Mouse (Mus musculus): ENCODE data around the gene N4bp1. TPM values are rescaled to one million over a fixed set of nuclear protein-coding genes. Genes with fewer than 3 reads are reported as not detected.

The N4bp1 gene
- polyA plus RNA-seq, 1 experiment = 6.7 TPM

- TF ChIP-seq CTCF (IDR thresholded peaks at IDR 0.05; ENCODE audit: control insufficient read depth, insufficient read depth, insufficient replicate concordance, low read depth, low read length) = no peak
- no peak for TF ChIP-seq POLR2A (IDR thresholded peaks at IDR 0.05; ENCODE audit: control insufficient read depth, low read depth, low read length)
- Histone ChIP-seq H3K36me3 (ENCODE audit: control insufficient read depth, insufficient read depth, low read length) (no peaks in the 10 kb centered on the region), H3K4me3 (ENCODE audit: control insufficient read depth, low read depth, low read length) (no peak overlapping the region), H3K27ac (ENCODE audit: control insufficient read depth, insufficient read depth, low read depth, low read length) (no peak overlapping the region), H3K27me3 (ENCODE audit: control insufficient read depth, insufficient read depth, low read length) (no peaks in the 10 kb centered on the region), H3K4me1 (ENCODE audit: control insufficient read depth, insufficient read depth, low read length) (peaks cover 7% of the 10 kb centered on the region)
Observed at GRCm38 (mm10) chr8:86897726-86898419, 12.8 kb upstream of the N4bp1 start.

- H3K4me3 ChIP-seq (ENCODE audit: control insufficient read depth, low read depth, low read length) = no peak overlapping the region
- TF ChIP-seq CTCF (IDR thresholded peaks at IDR 0.05; ENCODE audit: control insufficient read depth, insufficient read depth, insufficient replicate concordance, low read depth, low read length) (no peak), POLR2A (IDR thresholded peaks at IDR 0.05; ENCODE audit: control insufficient read depth, low read depth, low read length) (no peak)
- no peaks in the 10 kb centered on the region for H3K4me1 ChIP-seq (ENCODE audit: control insufficient read depth, insufficient read depth, low read length)
- H3K36me3 ChIP-seq (ENCODE audit: control insufficient read depth, insufficient read depth, low read length) = no peaks in the 10 kb centered on the region
- H3K27me3 ChIP-seq (ENCODE audit: control insufficient read depth, insufficient read depth, low read length) = no peaks in the 10 kb centered on the region
- no peak overlapping the region for H3K27ac ChIP-seq (ENCODE audit: control insufficient read depth, insufficient read depth, low read depth, low read length)
Observed at GRCm38 (mm10) chr8:86895390-86895789, 10.3 kb upstream of the N4bp1 start.

GRCm38 (mm10) chr8:86894194-86894761 is 9.2 kb upstream of the N4bp1 start:
- Histone ChIP-seq H3K27me3 (ENCODE audit: control insufficient read depth, insufficient read depth, low read length) (no peaks in the 10 kb centered on the region), H3K27ac (ENCODE audit: control insufficient read depth, insufficient read depth, low read depth, low read length) (no peak overlapping the region), H3K4me1 (ENCODE audit: control insufficient read depth, insufficient read depth, low read length) (no peaks in the 10 kb centered on the region), H3K4me3 (ENCODE audit: control insufficient read depth, low read depth, low read length) (no peak overlapping the region), H3K36me3 (ENCODE audit: control insufficient read depth, insufficient read depth, low read length) (no peaks in the 10 kb centered on the region)
- no peak for TF ChIP-seq CTCF (IDR thresholded peaks at IDR 0.05; ENCODE audit: control insufficient read depth, insufficient read depth, insufficient replicate concordance, low read depth, low read length)
- no peak for TF ChIP-seq POLR2A (IDR thresholded peaks at IDR 0.05; ENCODE audit: control insufficient read depth, low read depth, low read length)

- no peaks in the 10 kb centered on the region for H3K4me1 ChIP-seq (ENCODE audit: control insufficient read depth, insufficient read depth, low read length)
- H3K4me3 ChIP-seq (ENCODE audit: control insufficient read depth, low read depth, low read length) = no peak overlapping the region
- H3K36me3 ChIP-seq (ENCODE audit: control insufficient read depth, insufficient read depth, low read length) = no peaks in the 10 kb centered on the region
- no peak overlapping the region for H3K27ac ChIP-seq (ENCODE audit: control insufficient read depth, insufficient read depth, low read depth, low read length)
- H3K27me3 ChIP-seq (ENCODE audit: control insufficient read depth, insufficient read depth, low read length) = no peaks in the 10 kb centered on the region
- no peak for TF ChIP-seq CTCF (IDR thresholded peaks at IDR 0.05; ENCODE audit: control insufficient read depth, insufficient read depth, insufficient replicate concordance, low read depth, low read length)
- no peak for TF ChIP-seq POLR2A (IDR thresholded peaks at IDR 0.05; ENCODE audit: control insufficient read depth, low read depth, low read length)
Observed at GRCm38 (mm10) chr8:86893554-86893953, 8.5 kb upstream of the N4bp1 start.

- Histone ChIP-seq H3K36me3 (ENCODE audit: control insufficient read depth, insufficient read depth, low read length) (no peaks in the 10 kb centered on the region), H3K4me1 (ENCODE audit: control insufficient read depth, insufficient read depth, low read length) (no peaks in the 10 kb centered on the region), H3K27me3 (ENCODE audit: control insufficient read depth, insufficient read depth, low read length) (no peaks in the 10 kb centered on the region), H3K27ac (ENCODE audit: control insufficient read depth, insufficient read depth, low read depth, low read length) (no peak overlapping the region), H3K4me3 (ENCODE audit: control insufficient read depth, low read depth, low read length) (no peak overlapping the region)
- TF ChIP-seq POLR2A (IDR thresholded peaks at IDR 0.05; ENCODE audit: control insufficient read depth, low read depth, low read length) (no peak), CTCF (IDR thresholded peaks at IDR 0.05; ENCODE audit: control insufficient read depth, insufficient read depth, insufficient replicate concordance, low read depth, low read length) (no peak)
Observed at GRCm38 (mm10) chr8:86891533-86891932, 6.5 kb upstream of the N4bp1 start.

GRCm38 (mm10) chr8:86888058-86888939 is 3.2 kb upstream of the N4bp1 start:
- Histone ChIP-seq H3K36me3 (ENCODE audit: control insufficient read depth, insufficient read depth, low read length) (no peaks in the 10 kb centered on the region), H3K4me1 (ENCODE audit: control insufficient read depth, insufficient read depth, low read length) (peaks cover 6% of the 10 kb centered on the region), H3K4me3 (ENCODE audit: control insufficient read depth, low read depth, low read length) (no peak overlapping the region), H3K27ac (ENCODE audit: control insufficient read depth, insufficient read depth, low read depth, low read length) (no peak overlapping the region), H3K27me3 (ENCODE audit: control insufficient read depth, insufficient read depth, low read length) (no peaks in the 10 kb centered on the region)
- no peak for TF ChIP-seq CTCF (IDR thresholded peaks at IDR 0.05; ENCODE audit: control insufficient read depth, insufficient read depth, insufficient replicate concordance, low read depth, low read length)
- no peak for TF ChIP-seq POLR2A (IDR thresholded peaks at IDR 0.05; ENCODE audit: control insufficient read depth, low read depth, low read length)

GRCm38 (mm10) chr8:86884067-86884466 is 991 bp downstream of the N4bp1 start:
- H3K27ac ChIP-seq (ENCODE audit: control insufficient read depth, insufficient read depth, low read depth, low read length) = peak overlapping the region; percentile 80
- H3K4me3 ChIP-seq (ENCODE audit: control insufficient read depth, low read depth, low read length) = peak overlapping the region; percentile 90
- H3K27me3 ChIP-seq (ENCODE audit: control insufficient read depth, insufficient read depth, low read length) = no peaks in the 10 kb centered on the region
- TF ChIP-seq CTCF (IDR thresholded peaks at IDR 0.05; ENCODE audit: control insufficient read depth, insufficient read depth, insufficient replicate concordance, low read depth, low read length) (no peak), POLR2A (IDR thresholded peaks at IDR 0.05; ENCODE audit: control insufficient read depth, low read depth, low read length) (no peak)
- no peaks in the 10 kb centered on the region for H3K36me3 ChIP-seq (ENCODE audit: control insufficient read depth, insufficient read depth, low read length)
- peaks cover 14% of the 10 kb centered on the region for H3K4me1 ChIP-seq (ENCODE audit: control insufficient read depth, insufficient read depth, low read length)
